Mouse (Mus musculus) limb, embryonic 14.5 days (tissue): ENCODE measurements at regions not wholly inside any gene's neighbourhood (a gene's known extent, or its start where the extent isn't known, plus 50 kb on each side); places are given as distances from the start of the nearest gene placed in this dataset.

Experiments
- ATAC-seq: fragments of 200-750 bp; cut with Nextera tagmentation; 2 replicates; pipeline ENCODE4 v1.8.0; 2017; ENCODE audit warnings: low read depth, moderate number of reproducible peaks, moderate TSS enrichment; ENCODE audit not compliant: low FRiP score
- DNase-seq: peaks from one replicate; pipeline ENCODE4 v3.0.0-alpha.2; 2015; ENCODE audit warnings: low spot score
- H3K27ac ChIP-seq: fragments of 300-500 bp; sonication (generic); replicated peaks from 2 replicates; pipeline ENCODE4 v1.5.1; 2014; ENCODE audit warnings: low read depth, mild to moderate bottlenecking, low read length, moderate library complexity, mixed read lengths
- H3K27me3 ChIP-seq: fragments of 300-500 bp; sonication (generic); 2 replicates; pipeline ENCODE4 v1.6.1; 2014; ENCODE audit warnings: low read length, mixed read lengths; ENCODE audit not compliant: control insufficient read depth, insufficient read depth
- H3K36me3 ChIP-seq: fragments of 300-500 bp; sonication (generic); 2 replicates; pipeline ENCODE4 v1.6.1; 2014; ENCODE audit warnings: mild to moderate bottlenecking, low read length, moderate library complexity, mixed read lengths; ENCODE audit not compliant: control insufficient read depth, insufficient read depth
- H3K4me1 ChIP-seq: fragments of 300-500 bp; sonication (generic); 2 replicates; pipeline ENCODE4 v1.6.1; 2014; ENCODE audit warnings: antibody characterized with exemption, low read length, mixed read lengths; ENCODE audit not compliant: control insufficient read depth, insufficient read depth
- H3K4me2 ChIP-seq: fragments of 300-500 bp; sonication (generic); replicated peaks from 2 replicates; pipeline ENCODE4 v1.6.1; 2014; ENCODE audit warnings: low read depth, mild to moderate bottlenecking, low read length, moderate library complexity; ENCODE audit not compliant: severe bottlenecking
- H3K4me3 ChIP-seq: fragments of 300-500 bp; sonication (generic); replicated peaks from 2 replicates; pipeline ENCODE4 v1.5.1; 2014; ENCODE audit warnings: low read length
- H3K9ac ChIP-seq: fragments of 300-500 bp; sonication (generic); 2 replicates; pipeline ENCODE4 v1.6.1; 2014; ENCODE audit warnings: mild to moderate bottlenecking, low read depth, low read length, moderate library complexity; ENCODE audit not compliant: severe bottlenecking
- H3K9me3 ChIP-seq: fragments of 300-500 bp; sonication (generic); 2 replicates; pipeline ENCODE4 v1.6.1; 2016; ENCODE audit warnings: low read length; ENCODE audit not compliant: control insufficient read depth
- POLR2A ChIP-seq: fragments of 200-500 bp; IDR thresholded peaks from 2 replicates; pipeline ENCODE4 v1.8.0; 2012; ENCODE audit warnings: inconsistent platforms, mild to moderate bottlenecking, moderate library complexity, borderline replicate concordance; ENCODE audit not compliant: insufficient read depth, insufficient read length; ENCODE audit errors: extremely low read depth
- WGBS: fragments of 180-500 bp; shearing (Covaris S2); extraction: QIAGEN DNeasy Blood & Tissue Kit; methylation state at CpG from one replicate; pipeline ENCODE4 v1.1.7; 2014; 5-methylcytosine and 5-hydroxymethylcytosine counted together

- no peak for DNase-seq
- no peaks in the 10 kb centered on the region for H3K9me3 ChIP-seq
- H3K4me2 ChIP-seq: no peak overlapping the region
- H3K9ac ChIP-seq: no peak overlapping the region
- WGBS: 29% methylated on average over 7 of the region's 7 CpGs
- no peak overlapping the region for H3K4me3 ChIP-seq
- TF ChIP-seq POLR2A: no peak
- no peak for ATAC-seq
- no peaks in the 10 kb centered on the region for H3K27me3 ChIP-seq
- H3K27ac ChIP-seq: no peak overlapping the region
- H3K36me3 ChIP-seq: no peaks in the 10 kb centered on the region
- H3K4me1 ChIP-seq: peaks cover 4% of the 10 kb centered on the region; the same call in 1 of the 2 replicates
These were observed 95.7 kb upstream of the Mrps22 start for GRCm38 (mm10) chr9:98697155-98697554.

- WGBS: 50% methylated on average over 10 of the region's 10 CpGs
- no peaks in the 10 kb centered on the region for H3K9me3 ChIP-seq
- H3K4me3 ChIP-seq: no peak overlapping the region
- no peak overlapping the region for H3K4me2 ChIP-seq
- ATAC-seq (no peak), DNase-seq (no peak)
- H3K27ac ChIP-seq: no peak overlapping the region
- H3K4me1 ChIP-seq: peaks cover 9% of the 10 kb centered on the region
- no peaks in the 10 kb centered on the region for H3K36me3 ChIP-seq
- no peak overlapping the region for H3K9ac ChIP-seq
- H3K27me3 ChIP-seq: no peaks in the 10 kb centered on the region
- no peak for TF ChIP-seq POLR2A
These were observed 93.6 kb upstream of the Mrps22 start for GRCm38 (mm10) chr9:98695035-98695434.

GRCm38 (mm10) chr9:98690839-98691516, 89.5 kb upstream of the Mrps22 start:
- Histone ChIP-seq H3K27me3 (no peaks in the 10 kb centered on the region), H3K27ac (no peak overlapping the region), H3K9ac (no peak overlapping the region), H3K4me3 (no peak overlapping the region), H3K4me1 (peaks cover 9% of the 10 kb centered on the region), H3K4me2 (peak overlapping the region; percentile 28), H3K9me3 (no peaks in the 10 kb centered on the region), H3K36me3 (no peaks in the 10 kb centered on the region)
- DNase-seq (peak; percentile 44), ATAC-seq (peak; percentile 41; the same call in 1 of the 2 replicates)
- no peak for TF ChIP-seq POLR2A
- WGBS: 59% methylated on average over 14 of the region's 14 CpGs

- no peak overlapping the region for H3K27ac ChIP-seq
- no peaks in the 10 kb centered on the region for H3K27me3 ChIP-seq
- H3K4me1 ChIP-seq: no peaks in the 10 kb centered on the region
- DNase-seq: no peak
- TF ChIP-seq POLR2A: no peak
- no peak for ATAC-seq
- H3K4me3 ChIP-seq: no peak overlapping the region
- H3K4me2 ChIP-seq: no peak overlapping the region
- no peaks in the 10 kb centered on the region for H3K9me3 ChIP-seq
- 80% methylated on average over 7 of the region's 7 CpGs for WGBS
- no peak overlapping the region for H3K9ac ChIP-seq
- H3K36me3 ChIP-seq: no peaks in the 10 kb centered on the region
These were observed 84.1 kb upstream of the Mrps22 start for GRCm38 (mm10) chr9:98685548-98685947.

GRCm38 (mm10) chr9:98684336-98684735, 82.9 kb upstream of the Mrps22 start:
- H3K4me3 ChIP-seq: no peak overlapping the region
- H3K4me1 ChIP-seq: no peaks in the 10 kb centered on the region
- H3K27me3 ChIP-seq: no peaks in the 10 kb centered on the region
- ATAC-seq (no peak), DNase-seq (no peak)
- no peak overlapping the region for H3K9ac ChIP-seq
- TF ChIP-seq POLR2A: no peak
- no peak overlapping the region for H3K4me2 ChIP-seq
- 88% methylated on average over 6 of the region's 6 CpGs for WGBS
- no peak overlapping the region for H3K27ac ChIP-seq
- H3K36me3 ChIP-seq: no peaks in the 10 kb centered on the region
- H3K9me3 ChIP-seq: no peaks in the 10 kb centered on the region
